Mouse (Mus musculus) midbrain, embryonic 14.5 days (tissue): ENCODE results near the gene Ccser2. TPM values are rescaled to one million over a fixed set of nuclear protein-coding genes. Genes with fewer than 3 reads are reported as not detected.

ENCODE experiments used
- ATAC-seq: fragments of 200-750 bp; cut with Nextera tagmentation; 2 replicates; pipeline ENCODE4 v1.8.0; 2017; ENCODE audit warnings: moderate number of reproducible peaks, moderate library complexity; ENCODE audit not compliant: low FRiP score, low TSS enrichment
- DNase-seq: peaks from one replicate; pipeline ENCODE4 v3.0.0-alpha.2; 2015
- H3K27ac ChIP-seq: fragments of 300-500 bp; sonication (generic); replicated peaks from 2 replicates; pipeline ENCODE4 v1.5.1; 2014; ENCODE audit warnings: mild to moderate bottlenecking, low read depth, low read length, moderate library complexity
- H3K27me3 ChIP-seq: fragments of 300-500 bp; sonication (generic); 2 replicates; pipeline ENCODE4 v1.6.1; 2014; ENCODE audit warnings: low read length, control low read depth, mixed read lengths; ENCODE audit not compliant: control insufficient read depth, insufficient read depth
- H3K36me3 ChIP-seq: fragments of 300-500 bp; sonication (generic); 2 replicates; pipeline ENCODE4 v1.6.1; 2014; ENCODE audit warnings: low read length, control low read depth; ENCODE audit not compliant: control insufficient read depth, insufficient read depth
- H3K4me1 ChIP-seq: fragments of 300-500 bp; sonication (generic); 2 replicates; pipeline ENCODE4 v1.6.1; 2014; ENCODE audit warnings: mild to moderate bottlenecking, antibody characterized with exemption, low read length, control low read depth; ENCODE audit not compliant: control insufficient read depth, insufficient read depth
- H3K4me2 ChIP-seq: fragments of 300-500 bp; sonication (generic); 2 replicates; pipeline ENCODE4 v1.6.1; 2014; ENCODE audit warnings: mild to moderate bottlenecking, low read length, moderate library complexity
- H3K4me3 ChIP-seq: fragments of 300-500 bp; sonication (generic); replicated peaks from 2 replicates; pipeline ENCODE4 v1.5.1; 2014; ENCODE audit warnings: low read depth, low read length
- H3K9ac ChIP-seq: fragments of 300-500 bp; sonication (generic); replicated peaks from 2 replicates; pipeline ENCODE4 v1.6.1; 2014; ENCODE audit warnings: mild to moderate bottlenecking, low read length, moderate library complexity
- H3K9me3 ChIP-seq: fragments of 300-500 bp; sonication (generic); 2 replicates; pipeline ENCODE4 v1.6.1; 2016; ENCODE audit warnings: low read length, control low read depth, mixed read lengths; ENCODE audit not compliant: control insufficient read depth
- WGBS: fragments of 180-500 bp; shearing (Covaris S2); extraction: QIAGEN DNeasy Blood & Tissue Kit; methylation state at CpG from one replicate; pipeline ENCODE4 v1.1.7; 2014; 5-methylcytosine and 5-hydroxymethylcytosine counted together
- polyA plus RNA-seq: library from polyadenylated mRNA; unstranded; fragments of >200 nt; fragmentation: Nextera tagmentation; extraction: Ambion mirVana; gene quantifications from 2 replicates; pipeline ENCODE4 v1.2.1, GENCODE M21; 2014

Gene Ccser2
- polyA plus RNA-seq, 1 experiment from 2014 or later: 85.1 TPM

DNA sequence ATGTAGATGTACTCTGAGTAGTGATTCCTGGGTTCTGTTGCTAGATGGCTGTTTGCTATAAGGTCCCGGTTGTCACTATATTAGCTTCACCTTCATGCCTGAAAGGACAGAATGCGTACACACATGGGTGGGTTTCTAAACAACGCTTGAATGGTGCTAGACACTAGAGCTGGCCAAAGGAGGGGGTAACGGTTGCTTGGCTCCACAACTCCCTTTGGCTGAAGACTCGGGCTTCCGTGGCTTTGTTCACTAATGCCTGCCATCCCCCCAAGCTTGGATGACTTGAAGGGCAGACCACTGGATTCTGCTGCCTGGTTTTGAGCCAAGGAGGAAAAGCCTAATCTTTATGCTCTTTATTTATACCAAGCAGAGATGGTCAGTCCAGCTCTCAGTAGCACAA, 98.3 kb downstream of the Ccser2 start:
- 24% methylated on average over 6 of the region's 6 CpGs for WGBS
- Histone ChIP-seq H3K9me3 (no peaks in the 10 kb centered on the region), H3K4me1 (no peaks in the 10 kb centered on the region), H3K36me3 (no peaks in the 10 kb centered on the region), H3K9ac (no peak overlapping the region), H3K4me2 (no peak overlapping the region), H3K4me3 (no peak overlapping the region), H3K27me3 (no peaks in the 10 kb centered on the region), H3K27ac (no peak overlapping the region)
- ATAC-seq: no peak
- peak; percentile 35 for DNase-seq

GRCm38 (mm10) chr14:36868769-36869362, 99.7 kb downstream of the Ccser2 start:
- Histone ChIP-seq H3K4me2 (no peak overlapping the region), H3K27me3 (no peaks in the 10 kb centered on the region), H3K9ac (no peak overlapping the region), H3K36me3 (no peaks in the 10 kb centered on the region), H3K4me1 (no peaks in the 10 kb centered on the region), H3K4me3 (no peak overlapping the region), H3K27ac (no peak overlapping the region), H3K9me3 (no peaks in the 10 kb centered on the region)
- DNase-seq (no peak), ATAC-seq (no peak)
- WGBS: 89% methylated on average over 14 of the region's 14 CpGs

DNA sequence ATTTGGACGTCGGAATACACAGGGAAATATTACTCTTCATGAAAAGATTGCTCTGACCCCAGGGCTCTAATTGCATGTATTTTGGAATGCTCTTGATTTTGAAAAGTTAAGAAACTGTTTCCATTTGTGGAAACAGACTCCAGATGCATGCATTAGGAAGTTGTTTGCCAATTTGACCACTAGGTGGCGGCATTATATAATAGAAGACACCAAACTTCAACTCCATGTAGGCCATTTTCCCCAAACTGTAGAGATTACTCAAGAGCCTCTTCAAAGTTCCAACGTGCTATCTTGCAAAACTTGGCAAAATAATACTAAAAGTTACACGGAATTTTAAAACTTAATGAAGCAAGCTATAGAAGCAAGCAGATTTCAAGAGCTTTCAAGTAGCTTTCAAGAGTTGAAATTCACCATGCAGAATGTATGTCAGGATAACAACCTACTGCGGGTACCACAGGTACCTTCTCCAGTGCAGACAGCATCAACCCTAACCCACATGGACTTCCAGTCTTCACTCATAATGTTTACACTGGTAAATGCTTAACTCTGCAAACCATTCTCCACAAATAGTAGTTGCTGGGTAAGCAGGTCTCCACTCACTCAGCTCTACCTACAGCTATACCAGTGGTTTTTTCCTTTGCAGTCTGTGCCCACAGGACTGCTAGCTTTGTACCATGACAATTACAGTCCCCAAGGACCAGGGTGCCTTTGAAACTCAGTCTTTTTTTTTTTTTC, 101.4 kb downstream of the Ccser2 start:
- H3K9ac ChIP-seq: no peak overlapping the region
- no peak overlapping the region for H3K4me2 ChIP-seq
- no peak overlapping the region for H3K4me3 ChIP-seq
- H3K36me3 ChIP-seq: no peaks in the 10 kb centered on the region
- 20% methylated on average over 6 of the region's 6 CpGs for WGBS
- ATAC-seq (no peak), DNase-seq (peak; percentile 93)
- no peaks in the 10 kb centered on the region for H3K4me1 ChIP-seq
- no peak overlapping the region for H3K27ac ChIP-seq
- no peaks in the 10 kb centered on the region for H3K27me3 ChIP-seq
- H3K9me3 ChIP-seq: no peaks in the 10 kb centered on the region

DNA sequence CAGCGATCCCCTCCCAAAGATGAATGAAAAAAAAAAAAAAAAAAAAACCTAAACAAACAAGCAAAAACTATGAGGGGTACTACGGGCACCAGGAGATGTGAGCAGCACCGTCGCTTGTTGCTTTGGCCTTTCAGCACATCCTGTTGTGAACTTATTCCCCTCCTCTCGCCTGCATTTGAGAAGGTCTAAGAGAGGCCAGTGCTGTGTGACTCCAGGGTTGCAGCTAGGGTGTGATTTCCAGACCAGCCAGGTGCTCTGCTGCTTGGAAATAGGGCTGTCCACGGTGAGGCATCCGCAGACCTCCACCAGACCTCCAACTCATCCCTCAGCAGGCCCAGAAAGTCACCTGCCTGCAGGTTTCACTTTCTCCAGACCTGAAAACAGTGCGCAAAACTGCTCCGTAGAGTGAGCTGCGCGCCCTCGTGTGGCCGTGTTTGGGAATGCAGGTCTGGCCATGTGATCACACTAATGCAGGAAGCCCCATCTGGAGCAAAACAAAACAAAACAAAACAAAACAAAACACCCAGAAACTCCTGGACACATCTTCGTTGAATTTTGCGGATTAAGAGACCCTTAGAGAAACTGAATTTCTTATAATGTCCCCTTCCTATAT, 104.6 kb downstream of the Ccser2 start:
- Histone ChIP-seq H3K4me3 (no peak overlapping the region), H3K4me2 (no peak overlapping the region), H3K4me1 (no peaks in the 10 kb centered on the region), H3K9me3 (no peaks in the 10 kb centered on the region), H3K27ac (no peak overlapping the region), H3K9ac (no peak overlapping the region), H3K36me3 (no peaks in the 10 kb centered on the region), H3K27me3 (no peaks in the 10 kb centered on the region)
- DNase-seq (peak; percentile 92), ATAC-seq (peak; percentile 68; the same call in 1 of the 2 replicates)
- 26% methylated on average over 15 of the region's 15 CpGs for WGBS

- H3K36me3 ChIP-seq: no peaks in the 10 kb centered on the region
- no peak overlapping the region for H3K9ac ChIP-seq
- ATAC-seq (no peak), DNase-seq (peak; percentile 79)
- no peak overlapping the region for H3K4me3 ChIP-seq
- no peaks in the 10 kb centered on the region for H3K9me3 ChIP-seq
- H3K27me3 ChIP-seq: no peaks in the 10 kb centered on the region
- H3K4me1 ChIP-seq: no peaks in the 10 kb centered on the region
- WGBS: 22% methylated on average over 7 of the region's 7 CpGs
- H3K4me2 ChIP-seq: no peak overlapping the region
- no peak overlapping the region for H3K27ac ChIP-seq
Measured at GRCm38 (mm10) chr14:36862387-36862786, 106.2 kb downstream of the Ccser2 start.

DNA sequence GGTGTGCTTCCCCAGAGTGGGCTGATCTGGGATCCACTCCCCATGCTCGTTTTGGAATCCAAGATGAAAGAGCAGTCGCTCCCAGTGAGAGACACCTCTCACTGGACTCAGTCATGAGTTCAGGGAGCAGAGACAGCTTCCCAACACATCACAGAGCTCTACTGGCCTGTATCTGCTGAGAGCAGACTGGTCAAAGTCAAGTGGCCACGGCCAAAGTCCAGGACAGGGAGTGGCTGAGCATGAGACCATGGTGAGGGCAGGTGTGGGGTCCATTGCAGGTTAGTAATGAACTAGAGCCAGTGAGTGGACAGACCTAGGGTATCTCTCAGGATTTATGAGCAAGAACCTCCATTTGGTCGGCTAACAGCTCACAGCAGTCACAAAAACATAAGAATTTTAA, 109.6 kb downstream of the Ccser2 start:
- DNase-seq (no peak), ATAC-seq (no peak)
- Histone ChIP-seq H3K36me3 (no peaks in the 10 kb centered on the region), H3K27me3 (no peaks in the 10 kb centered on the region), H3K4me2 (no peak overlapping the region), H3K4me1 (no peaks in the 10 kb centered on the region), H3K9ac (no peak overlapping the region), H3K9me3 (no peaks in the 10 kb centered on the region), H3K27ac (no peak overlapping the region), H3K4me3 (no peak overlapping the region)
- WGBS: 82% methylated on average over 4 of the region's 4 CpGs

GRCm38 (mm10) chr14:36852972-36853371, 115.6 kb downstream of the Ccser2 start:
- WGBS: 76% methylated on average over 4 of the region's 4 CpGs
- no peak overlapping the region for H3K4me3 ChIP-seq
- H3K9me3 ChIP-seq: no peaks in the 10 kb centered on the region
- H3K9ac ChIP-seq: no peak overlapping the region
- DNase-seq (no peak), ATAC-seq (no peak)
- H3K27ac ChIP-seq: no peak overlapping the region
- no peaks in the 10 kb centered on the region for H3K36me3 ChIP-seq
- H3K4me2 ChIP-seq: no peak overlapping the region
- no peaks in the 10 kb centered on the region for H3K4me1 ChIP-seq
- no peaks in the 10 kb centered on the region for H3K27me3 ChIP-seq

- DNase-seq (no peak), ATAC-seq (no peak)
- WGBS: 30% methylated on average over 1 of the region's 1 CpGs
- Histone ChIP-seq H3K4me3 (no peak overlapping the region), H3K9ac (no peak overlapping the region), H3K4me2 (no peak overlapping the region), H3K36me3 (no peaks in the 10 kb centered on the region), H3K27ac (no peak overlapping the region), H3K4me1 (no peaks in the 10 kb centered on the region), H3K9me3 (no peaks in the 10 kb centered on the region), H3K27me3 (no peaks in the 10 kb centered on the region)
Measured at GRCm38 (mm10) chr14:36848860-36849259, 119.7 kb downstream of the Ccser2 start.
